27 mouse cellular contexts compared by ENCODE assay signal in the genomic region with DNA sequence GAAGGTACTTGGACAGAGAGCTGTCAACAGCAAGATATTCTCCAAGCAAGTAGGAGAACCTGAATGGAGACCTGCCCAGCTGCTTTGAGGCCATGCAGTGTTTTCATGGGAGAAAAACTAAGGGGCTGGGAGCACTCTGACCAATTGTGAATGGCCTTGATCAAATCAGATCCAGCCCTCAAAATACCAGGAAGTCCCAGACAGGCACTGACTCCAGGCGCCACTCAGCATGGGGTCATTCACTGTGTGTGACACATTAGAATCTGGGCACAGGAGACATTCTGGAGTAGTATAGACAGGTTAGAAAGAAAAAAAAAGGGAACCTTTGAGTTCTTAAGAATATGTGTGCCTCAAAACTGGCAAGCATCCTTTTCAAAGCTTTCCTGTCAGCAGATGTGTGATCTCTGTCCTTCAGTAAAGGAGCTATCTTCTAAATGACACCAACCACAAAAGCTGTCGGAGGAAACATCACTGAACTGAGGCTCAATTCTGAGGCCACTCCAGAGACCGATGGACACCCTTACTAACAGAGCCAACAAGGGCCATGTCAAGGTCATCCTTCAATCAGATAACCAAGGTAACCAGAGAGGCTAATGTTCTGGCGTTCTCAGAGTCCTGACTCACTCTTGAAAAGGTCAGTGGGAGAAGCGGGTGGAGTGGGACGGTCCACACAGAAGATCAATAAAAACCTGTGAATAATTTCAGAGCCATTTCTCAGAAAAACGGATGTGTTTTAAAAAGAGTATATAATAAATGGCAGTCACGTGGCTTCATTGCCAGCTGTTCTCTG.
DNase-seq lines count a peak whose midpoint lies in the region; ATAC-seq lines count a peak whose summit lies in the region.
"Had no signal": no experiment of that assay in that cellular context is flagged by ENCODE, and none has a peak within 500 bp of the region (broad histone marks: within the 10 kb centered on the region; RNA-seq: fewer than 3 reads in every experiment).

No protein-coding gene starts in this region.

- no peaks in the 10 kb centered on the region for H3K27me3 ChIP-seq in kidney, embryonic 16.5 days (ENCODE audit: insufficient read depth, low read length)
- H3K27me3 ChIP-seq in embryonic facial prominence, embryonic 10.5 days (replicated peaks; ENCODE audit: low read depth, poor library complexity, severe bottlenecking) = no peaks in the 10 kb centered on the region
- H3K27me3 ChIP-seq: forebrain, embryonic 15.5 days; heart, embryonic 13.5 days; hindbrain, embryonic 13.5 days; limb, embryonic 13.5 days; liver, embryonic 13.5 days; midbrain, embryonic 13.5 days; neural tube, embryonic 12.5 days had no signal

- 66% methylated on average over 8 of the region's 8 CpGs for WGBS in kidney, embryonic 16.5 days
- WGBS in embryonic facial prominence, embryonic 10.5 days = 74% methylated on average over 8 of the region's 8 CpGs

- H3K4me1 ChIP-seq in kidney, embryonic 16.5 days (ENCODE audit: insufficient read depth, low read length) = no peaks in the 10 kb centered on the region
- H3K4me1 ChIP-seq in embryonic facial prominence, embryonic 10.5 days = peaks cover 13% of the 10 kb centered on the region; the same call in 1 of the 2 replicates
- H3K4me1 ChIP-seq: heart, embryonic 13.5 days; liver, embryonic 13.5 days had no signal

- H3K4me3 ChIP-seq in kidney, embryonic 16.5 days (ENCODE audit: low read length) = no peak overlapping the region
- H3K4me3 ChIP-seq in embryonic facial prominence, embryonic 10.5 days = no peak overlapping the region
- H3K4me3 ChIP-seq: forebrain, embryonic 15.5 days; heart, embryonic 13.5 days; hindbrain, embryonic 13.5 days; limb, embryonic 13.5 days; liver, embryonic 13.5 days; megakaryocyte, embryonic 14.5 days; midbrain, embryonic 13.5 days; neural tube, embryonic 12.5 days had no signal

- H3K4me2 ChIP-seq in kidney, embryonic 16.5 days (replicated peaks; ENCODE audit: low read depth, low read length) = no peak overlapping the region
- H3K4me2 ChIP-seq: forebrain, embryonic 15.5 days; heart, embryonic 13.5 days; hindbrain, embryonic 13.5 days; limb, embryonic 13.5 days; liver, embryonic 13.5 days; lung, embryonic 14.5 days; midbrain, embryonic 13.5 days; neural tube, embryonic 12.5 days had no signal

- H3K9ac ChIP-seq in kidney, embryonic 16.5 days (replicated peaks; ENCODE audit: low read length) = no peak overlapping the region
- H3K9ac ChIP-seq: forebrain, embryonic 15.5 days; heart, embryonic 13.5 days; hindbrain, embryonic 13.5 days; limb, embryonic 13.5 days; liver, embryonic 13.5 days; lung, embryonic 14.5 days; midbrain, embryonic 13.5 days; neural tube, embryonic 12.5 days had no signal

- no peaks in the 10 kb centered on the region for H3K36me3 ChIP-seq in kidney, embryonic 16.5 days (ENCODE audit: insufficient read depth, low read length)
- no peaks in the 10 kb centered on the region for H3K36me3 ChIP-seq in embryonic facial prominence, embryonic 10.5 days (replicated peaks)
- H3K36me3 ChIP-seq: forebrain, embryonic 15.5 days; heart, embryonic 13.5 days; hindbrain, embryonic 13.5 days; limb, embryonic 13.5 days; liver, embryonic 13.5 days; midbrain, embryonic 13.5 days; neural tube, embryonic 12.5 days had no signal

- no peaks in the 10 kb centered on the region for H3K9me3 ChIP-seq in kidney, embryonic 16.5 days (ENCODE audit: low read length)
- H3K9me3 ChIP-seq in embryonic facial prominence, embryonic 10.5 days = no peaks in the 10 kb centered on the region
- H3K9me3 ChIP-seq: forebrain, embryonic 15.5 days; heart, embryonic 13.5 days; hindbrain, embryonic 13.5 days; limb, embryonic 13.5 days; liver, embryonic 13.5 days; midbrain, embryonic 13.5 days; neural tube, embryonic 12.5 days had no signal

- no peak for ATAC-seq in kidney, embryonic 16.5 days (ENCODE audit: low FRiP score, low TSS enrichment)
- ATAC-seq: CD4-positive, CD25-positive, alpha-beta regulatory T cell, adult 4 months; forebrain, embryonic 15.5 days; midbrain, embryonic 13.5 days had no signal

- H3K27ac ChIP-seq in kidney, embryonic 16.5 days (ENCODE audit: low read length) = 0 out of 2 replicates have a peak overlapping the region, but pooled peaks have one; percentile 17
- no peak overlapping the region for H3K27ac ChIP-seq in embryonic facial prominence, embryonic 10.5 days (replicated peaks)
- H3K27ac ChIP-seq: forebrain, embryonic 15.5 days; heart, embryonic 13.5 days; hindbrain, embryonic 13.5 days; limb, embryonic 13.5 days; liver, embryonic 13.5 days; midbrain, embryonic 13.5 days; neural tube, embryonic 12.5 days had no signal

- DNase-seq in kidney, adult 18-20 months = no peak
- peak; percentile 29 for DNase-seq in urinary bladder, postnatal 14 days (ENCODE audit: low spot score)
- DNase-seq in urinary bladder, adult 2 months (ENCODE audit: low spot score) = no peak
- peak; percentile 17 for DNase-seq in embryonic facial prominence, embryonic 10.5 days (ENCODE audit: low spot score)
- no peak for DNase-seq in embryo, embryonic 9.5 days (ENCODE audit: extremely low spot score)
- DNase-seq in cerebellum, postnatal 4 days (ENCODE audit: low spot score in 2 of 2) = no peak
- DNase-seq: cerebellum, adult 11-12 months; cerebellum, postnatal 14 days; embryo, embryonic 11 days; gastrocnemius, postnatal 14 days; heart, adult 11 months; heart, postnatal 14 days; kidney, adult 8-10 months; kidney, postnatal 14 days; layer of hippocampus, postnatal 36 days; liver, embryonic 13.5 days; lung, postnatal 36 days had no signal

Comparison
In these comparisons a context has a peak if more than half of its experiments do, and no peak if none do; other contexts are left out.
1. DNase-seq: peak in urinary bladder, postnatal 14 days (single experiment) and embryonic facial prominence, embryonic 10.5 days (single experiment); none in kidney, adult 18-20 months (single experiment), urinary bladder, adult 2 months (single experiment), embryo, embryonic 9.5 days (single experiment) and cerebellum, postnatal 4 days (0 of 2).